Mouse (Mus musculus) central nervous system, embryonic 14 days (tissue): Measurements from ENCODE around the gene H2al2b. TPM values are rescaled to one million over a fixed set of nuclear protein-coding genes. Genes with fewer than 3 reads are reported as not detected.

Source experiments
- polyA plus RNA-seq: library from polyadenylated mRNA; depleted of rRNA; stranded (reverse); fragments of >200 nt; gene quantifications from 2 replicates; pipeline ENCODE4 v1.2.3, GENCODE M21; 2012; rRNA removed

H2al2b gene
- polyA plus RNA-seq, result not detected in 2 replicates

DNA sequence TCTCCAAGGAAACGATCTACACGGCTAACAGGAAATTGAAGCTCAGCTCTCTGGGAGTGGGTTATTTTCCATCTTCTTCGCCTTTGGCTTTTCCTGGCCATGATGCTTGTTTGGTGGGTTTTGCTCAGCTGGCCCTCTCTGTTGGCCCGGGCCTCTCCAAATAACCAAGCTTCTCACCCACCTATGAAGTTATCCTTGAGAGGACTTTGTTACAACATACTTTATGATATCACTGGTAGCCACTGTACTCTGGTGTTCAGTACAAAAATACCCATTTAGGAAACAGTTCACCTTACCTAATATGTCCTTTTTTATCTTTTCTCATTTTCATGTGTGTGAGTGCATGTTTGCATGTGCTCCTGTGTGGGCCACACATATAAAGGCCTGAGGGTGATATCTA lies at the start of gene H2al2b:
H2al2b (minus strand) TSS at position 101 of the 400 bp plus-strand sequence.

Other genes with a start within 250 kb of the H2al2b start
- gene H2al2c, start 121.6 kb downstream of the H2al2b start, polyA plus RNA-seq, result not detected in 2 replicates
- not detected in 2 replicates for gene Sry, start 57.0 kb downstream of the H2al2b start, polyA plus RNA-seq
- gene Gm4064, start 75.5 kb upstream of the H2al2b start, polyA plus RNA-seq, result not detected in 2 replicates
- gene Rbmy, start 110.0 kb upstream of the H2al2b start, polyA plus RNA-seq, result not detected in 2 replicates
- 0.04 TPM in 1 of 2 replicates, not detected in the other for gene Gm10256, start 110.0 kb upstream of the H2al2b start, polyA plus RNA-seq
- gene Gm10352, start 180.3 kb upstream of the H2al2b start, polyA plus RNA-seq, result 0.06 TPM in 1 of 2 replicates, not detected in the other
- not detected in 2 replicates for gene Gm29289, start 211.9 kb upstream of the H2al2b start, polyA plus RNA-seq